Mouse (Mus musculus): Measurements from ENCODE around the gene Fam76b.

DNA sequence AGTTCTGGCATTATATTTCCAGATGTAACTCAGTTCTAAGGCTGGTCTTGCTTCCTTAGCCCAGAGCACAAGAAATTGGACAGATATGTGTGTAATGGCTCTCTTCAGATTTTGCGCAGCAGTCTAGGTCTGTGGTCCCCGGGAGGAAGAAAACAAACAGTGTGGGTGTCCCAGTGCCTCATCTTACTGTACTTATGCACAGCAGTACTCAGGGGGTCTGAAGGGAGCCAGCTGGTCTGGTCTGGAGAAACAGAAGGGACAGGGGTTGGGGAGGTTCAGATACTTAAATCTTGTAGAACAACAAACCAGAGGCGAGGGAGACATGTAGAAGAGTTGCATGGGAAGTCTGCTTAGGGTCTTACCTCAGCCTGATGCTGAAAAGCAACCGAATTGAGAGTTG lies 29.3 kb downstream of the Fam76b start:
- TF ChIP-seq CTCF (IDR thresholded peaks at IDR 0.05; ENCODE audit: borderline replicate concordance, insufficient read depth, low read depth, low read length) (no peak), POLR2A (IDR thresholded peaks at IDR 0.05; ENCODE audit: borderline replicate concordance, insufficient read depth, low read length) (no peak)
